Mouse (Mus musculus): ENCODE measurements around the gene Iqschfp. TPM values are rescaled to one million over a fixed set of nuclear protein-coding genes. Genes with fewer than 3 reads are reported as not detected.
A peak's percentile ranks its signal among the peaks of the same experiment; 100 is the strongest.

The Iqschfp gene
- polyA plus RNA-seq, 1 experiment = not detected

DNA sequence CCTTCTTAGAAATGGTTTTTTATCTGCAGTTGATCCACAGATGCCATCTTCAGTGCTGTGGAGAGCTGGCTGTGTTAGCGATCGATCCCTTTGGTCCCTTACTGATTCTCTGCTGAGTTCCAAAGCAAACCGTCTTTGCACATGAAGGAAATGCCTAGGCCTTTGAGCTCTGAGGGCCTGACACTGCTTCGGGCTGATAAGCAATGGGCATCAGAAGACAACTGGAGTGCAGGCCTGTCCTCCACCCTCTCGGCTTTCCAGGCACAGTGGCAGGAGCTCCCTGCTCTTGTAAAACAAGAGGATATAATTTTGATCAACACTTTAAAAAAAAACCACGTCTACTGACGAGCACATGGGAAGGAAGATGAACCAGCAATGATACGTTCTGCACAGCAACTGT is 649.7 kb downstream of the Iqschfp start:
- peaks cover 37% of the 10 kb centered on the region for H3K4me1 ChIP-seq
- peaks cover 4% of the 10 kb centered on the region for H3K9me3 ChIP-seq
- H3K27me3 ChIP-seq (replicated peaks) = peaks cover 6% of the 10 kb centered on the region
- no peaks in the 10 kb centered on the region for H3K36me3 ChIP-seq (replicated peaks; ENCODE audit: low read length)
- no peak overlapping the region for H3K4me3 ChIP-seq (replicated peaks)
- TF ChIP-seq GATA1 (IDR thresholded peaks at IDR 0.05; ENCODE audit: borderline replicate concordance, low read length) (no peak), FLI1 (IDR thresholded peaks at IDR 0.05; ENCODE audit: low read length) (no peak)

DNA sequence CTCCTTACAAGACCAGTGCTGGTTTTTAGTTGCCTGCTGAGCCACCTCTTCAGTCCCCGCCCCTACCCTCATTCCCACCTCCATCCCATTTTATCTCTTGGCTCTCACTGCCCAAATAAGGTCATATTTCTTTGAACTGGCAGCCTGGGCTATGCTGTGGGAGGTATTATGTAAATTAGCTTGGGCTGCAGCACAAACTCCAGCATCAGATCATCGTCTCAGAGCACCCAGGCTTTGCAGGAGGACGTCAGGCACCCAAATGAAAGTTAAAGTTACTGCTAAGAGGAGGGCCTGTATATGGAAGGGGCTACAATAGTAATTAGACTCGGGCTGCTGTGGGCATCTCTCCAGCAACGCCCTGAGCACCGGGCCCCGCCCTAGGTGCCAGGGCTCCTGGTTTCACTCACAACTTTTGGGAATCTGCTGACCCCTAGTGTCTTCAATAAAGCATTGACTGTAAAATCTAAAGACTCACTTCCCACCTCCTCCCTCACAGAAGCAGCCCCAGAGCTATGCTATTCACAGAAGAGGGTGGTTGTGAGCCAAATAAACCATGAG is 651.0 kb downstream of the Iqschfp start:
- 0 out of 2 replicates have a peak, but pooled peaks cover 3% of the 10 kb centered on the region for H3K9me3 ChIP-seq
- peaks cover 6% of the 10 kb centered on the region for H3K27me3 ChIP-seq (replicated peaks)
- H3K4me3 ChIP-seq (replicated peaks) = peak overlapping the region; percentile 92
- H3K36me3 ChIP-seq (replicated peaks; ENCODE audit: low read length) = no peaks in the 10 kb centered on the region
- H3K4me1 ChIP-seq = peaks cover 37% of the 10 kb centered on the region
- TF ChIP-seq GATA1 (IDR thresholded peaks at IDR 0.05; ENCODE audit: borderline replicate concordance, low read length) (no peak), FLI1 (IDR thresholded peaks at IDR 0.05; ENCODE audit: low read length) (no peak)

DNA sequence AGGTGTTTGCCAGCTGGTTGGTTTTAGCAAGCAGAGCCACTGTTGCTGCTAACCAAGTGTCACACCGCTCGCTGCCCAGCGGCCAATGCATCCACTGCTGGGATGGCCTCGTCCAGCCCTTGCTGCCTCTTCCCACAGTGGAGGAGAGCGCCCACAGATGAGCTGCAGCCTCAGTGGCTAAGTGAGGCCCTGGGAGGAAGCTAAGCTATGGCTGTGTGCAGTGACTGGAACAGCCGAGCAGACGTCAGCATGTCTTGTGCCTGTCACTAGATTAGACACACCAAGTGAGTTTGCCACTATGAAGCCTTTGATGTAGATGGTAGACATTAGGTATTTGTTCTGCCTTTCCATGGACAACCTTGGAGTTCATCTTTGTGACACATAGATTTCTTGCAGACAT is 652.8 kb downstream of the Iqschfp start:
- Histone ChIP-seq H3K27me3 (replicated peaks) (peaks cover 7% of the 10 kb centered on the region), H3K36me3 (replicated peaks; ENCODE audit: low read length) (no peaks in the 10 kb centered on the region), H3K4me1 (peaks cover 37% of the 10 kb centered on the region), H3K9me3 (0 out of 2 replicates have a peak, but pooled peaks cover 3% of the 10 kb centered on the region), H3K4me3 (replicated peaks) (peak overlapping the region; percentile 33)
- TF ChIP-seq GATA1 (IDR thresholded peaks at IDR 0.05; ENCODE audit: borderline replicate concordance, low read length) (no peak), FLI1 (IDR thresholded peaks at IDR 0.05; ENCODE audit: low read length) (no peak)

DNA sequence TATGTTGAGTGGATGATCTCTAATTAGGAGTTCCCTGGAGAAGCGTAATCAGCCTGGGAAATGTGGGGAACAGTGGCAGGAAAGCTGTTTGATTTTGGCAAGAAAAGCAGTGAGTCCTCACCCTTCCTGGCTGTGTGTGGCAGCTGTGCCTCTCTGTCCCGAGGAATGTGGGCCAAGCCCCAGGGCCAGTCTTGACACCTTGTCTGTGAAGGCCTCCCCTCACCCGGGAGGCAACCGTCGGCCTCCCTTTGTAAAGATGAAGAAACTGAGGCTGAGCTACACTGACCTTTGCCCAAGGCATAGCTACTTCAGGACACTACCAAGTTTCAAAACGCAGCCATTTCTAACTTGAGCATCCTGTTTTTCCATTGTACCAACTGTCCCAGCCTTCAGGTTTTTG is 653.9 kb downstream of the Iqschfp start:
- Histone ChIP-seq H3K36me3 (replicated peaks; ENCODE audit: low read length) (no peaks in the 10 kb centered on the region), H3K4me3 (replicated peaks) (no peak overlapping the region), H3K27me3 (replicated peaks) (peaks cover 9% of the 10 kb centered on the region), H3K4me1 (peaks cover 31% of the 10 kb centered on the region), H3K9me3 (0 out of 2 replicates have a peak, but pooled peaks cover 3% of the 10 kb centered on the region)
- TF ChIP-seq GATA1 (IDR thresholded peaks at IDR 0.05; ENCODE audit: borderline replicate concordance, low read length) (no peak), FLI1 (IDR thresholded peaks at IDR 0.05; ENCODE audit: low read length) (no peak)

DNA sequence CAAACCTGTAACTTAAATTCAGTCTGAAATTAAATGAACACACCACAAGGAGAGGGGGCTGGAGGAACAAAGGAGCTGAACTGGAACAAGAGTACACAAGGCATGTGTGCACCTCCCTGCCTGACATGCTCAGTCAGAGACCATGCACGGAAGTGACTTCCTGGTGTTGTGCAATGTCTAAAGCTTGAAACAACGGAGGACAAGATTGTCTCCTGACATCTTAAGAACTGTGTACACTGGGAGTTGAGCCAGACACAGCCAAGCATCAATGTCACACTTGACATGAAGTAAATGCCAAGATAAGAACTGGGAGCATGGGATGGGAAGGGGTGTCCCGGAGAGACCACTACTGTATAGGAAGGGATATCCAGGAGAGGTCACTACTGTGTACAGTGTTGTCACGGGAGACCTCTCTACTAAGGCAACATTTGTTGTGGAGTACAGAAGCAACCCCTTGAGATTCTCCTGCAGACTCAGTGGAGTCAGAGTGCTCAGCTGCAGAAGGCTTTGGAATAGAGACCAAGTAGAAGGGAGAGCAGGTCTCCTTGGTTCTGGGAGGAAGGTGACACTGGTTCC is 663.1 kb downstream of the Iqschfp start:
- no peaks in the 10 kb centered on the region for H3K9me3 ChIP-seq
- H3K27me3 ChIP-seq (replicated peaks) = peaks cover 6% of the 10 kb centered on the region
- H3K4me3 ChIP-seq (replicated peaks) = no peak overlapping the region
- H3K36me3 ChIP-seq (replicated peaks; ENCODE audit: low read length) = no peaks in the 10 kb centered on the region
- TF ChIP-seq FLI1 (IDR thresholded peaks at IDR 0.05; ENCODE audit: low read length) = no peak
- no peak for TF ChIP-seq GATA1 (IDR thresholded peaks at IDR 0.05; ENCODE audit: borderline replicate concordance, low read length)
- H3K4me1 ChIP-seq = peaks cover 3% of the 10 kb centered on the region; the same call in 1 of the 2 replicates

DNA sequence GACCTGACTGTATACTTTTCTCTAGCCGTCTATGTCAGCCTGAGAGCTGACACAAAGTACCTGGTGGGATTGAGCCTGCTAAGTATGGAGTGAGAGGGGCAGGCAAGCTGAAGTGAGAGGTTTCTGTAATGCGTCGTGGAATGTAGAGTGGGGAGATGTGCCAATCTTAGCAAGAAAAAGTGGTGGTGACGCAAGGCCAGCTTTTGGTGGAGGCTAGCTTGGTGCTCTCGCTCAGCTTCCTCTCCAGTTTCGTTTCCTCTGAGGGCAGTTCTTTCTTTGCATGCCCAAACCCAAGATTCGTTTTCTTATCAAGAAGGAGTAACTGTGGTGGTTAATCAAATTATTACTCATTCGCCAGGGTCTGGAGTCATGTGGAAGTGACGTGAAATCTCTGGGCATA is 664.9 kb downstream of the Iqschfp start:
- H3K36me3 ChIP-seq (replicated peaks; ENCODE audit: low read length) = no peaks in the 10 kb centered on the region
- no peaks in the 10 kb centered on the region for H3K9me3 ChIP-seq
- TF ChIP-seq FLI1 (IDR thresholded peaks at IDR 0.05; ENCODE audit: low read length) = no peak
- no peak for TF ChIP-seq GATA1 (IDR thresholded peaks at IDR 0.05; ENCODE audit: borderline replicate concordance, low read length)

DNA sequence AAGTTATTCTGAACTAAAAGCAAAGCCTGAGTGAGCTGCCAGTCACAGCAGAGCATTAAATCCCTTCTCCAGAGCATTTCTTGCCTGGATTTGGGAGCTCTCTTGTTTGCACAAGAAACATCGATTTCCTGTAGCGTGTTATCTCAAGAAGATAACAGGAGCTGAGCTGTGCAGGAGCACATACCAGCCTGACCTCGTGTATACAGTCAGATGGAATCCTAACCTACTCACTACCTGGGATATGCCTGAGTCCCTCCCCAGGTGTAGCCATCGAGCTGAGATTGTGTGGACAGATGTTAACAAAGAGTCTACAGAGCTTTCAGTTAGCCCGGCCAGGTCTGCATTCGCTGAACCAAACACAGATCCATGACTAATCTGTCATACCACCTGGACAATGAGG is 666.7 kb downstream of the Iqschfp start:
- Histone ChIP-seq H3K9me3 (no peaks in the 10 kb centered on the region), H3K4me3 (replicated peaks) (no peak overlapping the region), H3K27me3 (replicated peaks) (peaks cover 5% of the 10 kb centered on the region), H3K36me3 (replicated peaks; ENCODE audit: low read length) (no peaks in the 10 kb centered on the region), H3K4me1 (peaks cover 9% of the 10 kb centered on the region)
- TF ChIP-seq GATA1 (IDR thresholded peaks at IDR 0.05; ENCODE audit: borderline replicate concordance, low read length) (no peak), FLI1 (IDR thresholded peaks at IDR 0.05; ENCODE audit: low read length) (no peak)

More for the DNA sequence above, 664.9 kb downstream of the Iqschfp start:
- no peak overlapping the region for H3K4me3 ChIP-seq (replicated peaks)
- peaks cover 9% of the 10 kb centered on the region for H3K4me1 ChIP-seq
- peaks cover 6% of the 10 kb centered on the region for H3K27me3 ChIP-seq (replicated peaks)

DNA sequence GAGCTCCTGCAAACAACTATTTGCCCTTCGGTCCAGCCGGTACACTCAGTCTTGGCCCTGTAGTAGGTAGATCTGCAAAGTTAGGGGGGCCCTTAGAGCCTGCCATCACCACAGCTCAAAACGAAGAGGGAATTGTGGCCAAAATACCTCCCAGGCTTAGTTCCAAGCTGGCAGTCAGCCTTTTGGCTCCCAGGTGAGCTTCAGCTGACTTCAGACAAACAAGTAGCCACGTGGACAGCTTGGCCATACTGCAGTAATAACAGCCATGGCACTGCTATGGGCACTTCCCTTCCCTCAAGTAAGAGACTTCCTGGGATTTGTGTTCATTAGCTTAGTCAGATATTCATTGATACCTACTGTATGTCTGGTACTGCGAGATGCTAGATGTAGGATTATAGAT is 668.0 kb downstream of the Iqschfp start:
- Histone ChIP-seq H3K27me3 (replicated peaks) (peaks cover 5% of the 10 kb centered on the region), H3K36me3 (replicated peaks; ENCODE audit: low read length) (no peaks in the 10 kb centered on the region), H3K4me3 (replicated peaks) (no peak overlapping the region), H3K4me1 (peaks cover 10% of the 10 kb centered on the region), H3K9me3 (no peaks in the 10 kb centered on the region)
- TF ChIP-seq FLI1 (IDR thresholded peaks at IDR 0.05; ENCODE audit: low read length) (no peak), GATA1 (IDR thresholded peaks at IDR 0.05; ENCODE audit: borderline replicate concordance, low read length) (no peak)

DNA sequence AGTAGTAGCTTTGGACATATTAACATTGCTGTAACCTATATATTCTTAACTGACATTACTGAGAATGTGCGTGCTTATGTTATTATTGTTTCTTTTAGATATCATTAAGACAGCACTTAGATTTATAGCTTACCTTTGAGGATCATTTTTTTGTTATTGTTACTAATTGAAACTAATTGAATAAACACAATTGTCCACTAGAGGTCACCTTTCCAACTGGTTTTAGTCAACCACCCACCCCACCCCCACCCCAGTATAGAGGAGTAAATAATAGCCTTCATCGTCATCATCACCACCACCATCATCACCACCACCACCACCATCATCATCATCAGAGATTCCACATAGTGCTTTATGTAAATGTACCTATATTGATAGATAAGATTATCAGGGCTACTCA is 670.8 kb downstream of the Iqschfp start:
- peaks cover 3% of the 10 kb centered on the region for H3K27me3 ChIP-seq (replicated peaks)
- TF ChIP-seq FLI1 (IDR thresholded peaks at IDR 0.05; ENCODE audit: low read length) (no peak), GATA1 (IDR thresholded peaks at IDR 0.05; ENCODE audit: borderline replicate concordance, low read length) (no peak)
- no peaks in the 10 kb centered on the region for H3K36me3 ChIP-seq (replicated peaks; ENCODE audit: low read length)
- H3K4me1 ChIP-seq = peaks cover 15% of the 10 kb centered on the region
- H3K4me3 ChIP-seq (replicated peaks) = no peak overlapping the region
- no peaks in the 10 kb centered on the region for H3K9me3 ChIP-seq

DNA sequence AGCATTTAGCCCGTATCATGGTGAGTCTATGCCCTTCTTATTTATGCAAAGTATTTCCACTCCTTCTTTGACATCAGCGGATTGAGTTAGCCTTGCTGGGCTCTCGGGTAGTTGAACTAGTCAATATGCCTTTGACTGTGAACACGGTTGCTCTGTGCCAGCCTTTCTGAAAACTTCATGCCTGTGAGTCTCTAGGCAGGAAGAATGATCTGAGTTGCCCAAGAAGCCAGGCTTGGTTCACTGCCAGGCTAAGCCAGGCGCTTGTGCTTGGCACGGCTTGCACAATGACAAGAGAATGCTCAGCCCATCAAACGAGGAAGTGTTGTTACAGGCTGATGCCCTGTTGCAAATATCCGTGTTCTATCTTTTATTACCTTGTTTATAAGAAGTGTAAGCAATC is 671.9 kb downstream of the Iqschfp start:
- TF ChIP-seq FLI1 (IDR thresholded peaks at IDR 0.05; ENCODE audit: low read length) (no peak), GATA1 (IDR thresholded peaks at IDR 0.05; ENCODE audit: borderline replicate concordance, low read length) (no peak)
- Histone ChIP-seq H3K9me3 (no peaks in the 10 kb centered on the region), H3K4me1 (peaks cover 15% of the 10 kb centered on the region), H3K27me3 (replicated peaks) (peaks cover 3% of the 10 kb centered on the region), H3K36me3 (replicated peaks; ENCODE audit: low read length) (no peaks in the 10 kb centered on the region), H3K4me3 (replicated peaks) (no peak overlapping the region)

Measured in megakaryocyte, embryonic 14.5 days (primary cell).